In the genomic region with DNA sequence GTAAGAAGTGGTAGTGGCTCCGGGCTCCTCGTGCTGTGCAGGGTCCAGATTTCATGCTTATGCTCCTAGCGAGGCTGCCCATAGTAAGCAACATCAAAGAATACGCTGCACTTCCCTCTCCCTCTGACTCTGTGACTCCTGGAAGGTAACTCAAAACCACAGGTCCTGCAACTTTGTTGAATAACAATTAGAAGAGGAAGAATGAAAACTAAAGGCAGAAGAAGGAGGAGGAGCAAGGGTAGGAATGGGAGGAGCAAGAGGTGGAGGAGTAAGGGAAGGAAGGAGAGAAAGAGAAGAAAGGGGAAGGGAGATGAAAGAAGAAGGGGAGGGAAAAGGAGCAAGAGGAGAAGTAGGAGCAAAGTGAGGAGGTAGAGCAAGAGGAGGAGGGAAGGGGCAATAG, we compare ENCODE assay signal across 9 mouse cellular contexts. TPM values are rescaled to one million over a fixed set of nuclear protein-coding genes. Genes with fewer than 3 reads are reported as not detected.
A peak's percentile ranks its signal among the peaks of the same experiment; 100 is the strongest.
DNase-seq lines count a peak whose midpoint lies in the region; ATAC-seq and TF ChIP-seq lines count a peak whose summit lies in the region.
"Had no signal": no experiment of that assay in that cellular context is flagged by ENCODE, and none has a peak within 500 bp of the region (broad histone marks: within the 10 kb centered on the region; RNA-seq: fewer than 3 reads in every experiment).

A gene (plus strand): TSS at position 363 of the 400 bp plus-strand sequence.

- no peaks in the 10 kb centered on the region for H3K36me3 ChIP-seq in neural tube, embryonic 14.5 days (ENCODE audit: control insufficient read depth, insufficient read depth, low read length)
- no peaks in the 10 kb centered on the region for H3K36me3 ChIP-seq in myocyte (ENCODE audit: control insufficient read depth, insufficient read depth)

- H3K27me3 ChIP-seq in neural tube, embryonic 14.5 days (ENCODE audit: control insufficient read depth, insufficient read depth, low read length) = no peaks in the 10 kb centered on the region
- no peaks in the 10 kb centered on the region for H3K27me3 ChIP-seq in myocyte (ENCODE audit: control insufficient read depth, insufficient read depth, insufficient read length)

- H3K9ac ChIP-seq in neural tube, embryonic 14.5 days (replicated peaks; ENCODE audit: low read depth, low read length) = no peak within 1 kb of the TSS

- H3K4me1 ChIP-seq in neural tube, embryonic 14.5 days (ENCODE audit: control insufficient read depth, insufficient read depth, low read length) = peaks cover 2% of the 10 kb centered on the region

- H3K4me3 ChIP-seq in neural tube, embryonic 14.5 days (ENCODE audit: low read depth, low read length) = no peak within 1 kb of the TSS
- no peak within 1 kb of the TSS for H3K4me3 ChIP-seq in myocyte

- intact Hi-C loops in heart, postnatal 36 days (cut with DNase I) = no loop called here

- ATAC-seq in neural tube, embryonic 14.5 days (ENCODE audit: low read depth) = no peak

- 58% methylated on average over 4 of the region's 4 CpGs for WGBS in neural tube, embryonic 14.5 days

- TF ChIP-seq POLR2A in myocyte (IDR thresholded peaks at IDR 0.05; ENCODE audit: insufficient read length, low read depth) = no peak

- no peaks in the 10 kb centered on the region for H3K79me2 ChIP-seq in myocyte (ENCODE audit: control insufficient read depth, insufficient read depth)

- H3ac ChIP-seq in myocyte (ENCODE audit: control insufficient read depth, insufficient read length) = no peak within 1 kb of the TSS

- DNase-seq in heart, adult 8-10 months (ENCODE audit: low spot score) = no peak
- no peak for DNase-seq in heart, postnatal 4 days
- no peak for DNase-seq in neural tube, embryonic 10.5 days (ENCODE audit: extremely low spot score, low spot score)
- DNase-seq in heart, postnatal 36 days = no peak
- DNase-seq in cerebellum, postnatal 14 days = no peak
- DNase-seq in frontal cortex, postnatal 14 days (ENCODE audit: low spot score in 2 of 2) = no peak
- DNase-seq: kidney, postnatal 4 days had no signal

- no peaks in the 10 kb centered on the region for H3K9me3 ChIP-seq in neural tube, embryonic 14.5 days (ENCODE audit: control insufficient read depth, low read length)

- no peak within 1 kb of the TSS for H3K27ac ChIP-seq in neural tube, embryonic 14.5 days (ENCODE audit: low read depth, low read length)

- H3K4me2 ChIP-seq in neural tube, embryonic 14.5 days (ENCODE audit: low read depth, low read length) = no peak within 1 kb of the TSS
- peak within 1 kb of the TSS; percentile 64 for H3K4me2 ChIP-seq in myocyte (ENCODE audit: low read depth)

TF ChIP-seq in myocyte, 11 proteins besides CTCF, POLR2A, EP300 and RAD21:
- no peak for TF ChIP-seq MYOG (IDR thresholded peaks at IDR 0.05; ENCODE audit: control insufficient read depth in 1 of 3, insufficient read depth in 1 of 3, insufficient read length in 2 of 3, low read depth in 2 of 3)
- TF ChIP-seq SRF (IDR thresholded peaks at IDR 0.05; ENCODE audit: control insufficient read depth, insufficient read length, low read depth) = no peak
- TF ChIP-seq MAX (IDR thresholded peaks at IDR 0.05; ENCODE audit: low read depth) = no peak
- TF ChIP-seq POLR2AphosphoS2 (IDR thresholded peaks at IDR 0.05; ENCODE audit: insufficient read length, low read depth) = no peak
- TF ChIP-seq MYOD1 (IDR thresholded peaks at IDR 0.05; ENCODE audit: control insufficient read depth in 1 of 3, insufficient read length in 2 of 3, low read depth in 2 of 3) = no peak
- TF ChIP-seq E2F4 (IDR thresholded peaks at IDR 0.05; ENCODE audit: insufficient read depth) = no peak
- TF ChIP-seq TCF3 (IDR thresholded peaks at IDR 0.05; ENCODE audit: insufficient read length, low read depth) = no peak
- no peak for TF ChIP-seq CEBPB (IDR thresholded peaks at IDR 0.05; ENCODE audit: insufficient read depth, poor library complexity, severe bottlenecking)
- no peak for TF ChIP-seq REST (IDR thresholded peaks at IDR 0.05; ENCODE audit: insufficient read depth, insufficient read length)
- no peak for TF ChIP-seq USF1 (IDR thresholded peaks at IDR 0.05; ENCODE audit: low read depth)
- no peak for TF ChIP-seq TCF12 (IDR thresholded peaks at IDR 0.05; ENCODE audit: insufficient read depth, poor library complexity, severe bottlenecking)

RNA-seq across cellular contexts. Expression of the gene that starts here (rescaled TPM):
- total RNA-seq in heart, adult 8-10 months (2022) = 10 to 100 TPM in 3 of 4 experiments, 1 to 10 TPM in 1; 7.2 to 27.9 (median 12.8) TPM
- total RNA-seq in heart, postnatal 4 days (2021) = 1 to 10 TPM; 7.6 TPM
- polyA plus RNA-seq in neural tube, embryonic 14.5 days (2014; fragmentation: Nextera tagmentation; extraction: Ambion mirVana) = 11.0 and 13.3 TPM in 2 replicates
- total RNA-seq in heart, postnatal 36 days (2021) = 10 to 100 TPM; 13.4 to 26.8 TPM
- 28.8 TPM for polyA plus RNA-seq in myocyte (2012; fragmentation: generic; extraction: Trizol)
